In the genomic region with DNA sequence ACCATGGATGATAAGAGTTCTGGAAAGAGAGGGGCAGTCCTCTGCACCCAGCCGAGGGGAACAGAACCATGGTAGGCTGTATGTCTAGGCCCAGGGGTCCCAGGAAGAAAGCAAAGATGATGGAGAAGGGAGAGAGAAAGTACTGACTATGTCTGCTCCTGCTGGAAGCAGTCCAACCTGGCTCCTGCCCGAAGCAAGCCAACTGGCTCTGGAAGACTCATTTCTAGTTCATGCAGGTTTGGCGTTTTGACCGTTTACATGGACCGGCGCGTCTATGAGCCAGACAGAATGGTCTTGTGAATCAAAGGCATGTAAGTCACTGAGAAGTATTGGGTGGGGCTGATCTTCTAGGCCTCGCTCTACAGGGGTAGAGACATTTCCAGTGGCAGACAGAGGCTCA, we compare ENCODE assay signal across 18 mouse cellular contexts.
A peak's percentile ranks its signal among the peaks of the same experiment; 100 is the strongest.
DNase-seq lines count a peak whose midpoint lies in the region; TF ChIP-seq lines count a peak whose summit lies in the region.
"Had no signal": no experiment of that assay in that cellular context is flagged by ENCODE, and none has a peak within 500 bp of the region (broad histone marks: within the 10 kb centered on the region; RNA-seq: fewer than 3 reads in every experiment).

No protein-coding gene starts in this region.

- peak; percentile 58 to 70 for DNase-seq in cerebellum, adult 2 months
- DNase-seq in cerebellum, postnatal 4 days (ENCODE audit: low spot score in 2 of 2) = no peak
- DNase-seq in cerebellum, adult 8-10 months = peak; percentile 49
- peak; percentile 89 to 90 for DNase-seq in cerebellum, postnatal 10 days
- no peak for DNase-seq in lung, postnatal 14 days
- no peak for DNase-seq in lung, adult 18-20 months
- DNase-seq: adrenal gland, postnatal 14 days; gastrocnemius, postnatal 10 days; heart, adult 18-20 months; heart, postnatal 10 days; heart, postnatal 4 days had no signal

- 40% methylated on average over 8 of the region's 8 CpGs for WGBS in cerebellum, adult 2 months

- H3K27ac ChIP-seq in cerebellum, adult 2 months (ENCODE audit: insufficient read depth, low read length) = no peak overlapping the region
- H3K27ac ChIP-seq: embryonic facial prominence, embryonic 15.5 days; heart, embryonic 10.5 days; hindbrain, embryonic 12.5 days had no signal

- peaks cover 26% of the 10 kb centered on the region for H3K4me1 ChIP-seq in cerebellum, adult 2 months (ENCODE audit: control insufficient read depth, insufficient read depth, low read length)
- H3K4me1 ChIP-seq: embryonic facial prominence, embryonic 15.5 days; heart, embryonic 10.5 days had no signal

- H3K4me3 ChIP-seq in cerebellum, adult 2 months (replicated peaks; ENCODE audit: insufficient read depth, low read depth, low read length) = no peak overlapping the region
- H3K4me3 ChIP-seq: embryonic facial prominence, embryonic 15.5 days; erythroblast, embryonic 14.5 days; forebrain, embryonic 10.5 days; heart, embryonic 10.5 days; hindbrain, embryonic 12.5 days had no signal

- no peak for TF ChIP-seq POLR2A in cerebellum, adult 2 months (IDR thresholded peaks at IDR 0.05; ENCODE audit: borderline replicate concordance, insufficient read depth, low read length)

- no peak for TF ChIP-seq CTCF in cerebellum, adult 2 months (IDR thresholded peaks at IDR 0.05; ENCODE audit: borderline replicate concordance, insufficient read depth, low read depth, low read length)

- no peaks in the 10 kb centered on the region for H3K27me3 ChIP-seq in cerebellum, adult 2 months (ENCODE audit: control insufficient read depth, insufficient read depth, low read length)
- H3K27me3 ChIP-seq: CH12.LX; embryonic facial prominence, embryonic 15.5 days; hindbrain, embryonic 12.5 days; Patski had no signal

Comparison
In these comparisons a context has a peak if more than half of its experiments do, and no peak if none do; other contexts are left out.
1. DNase-seq: peak in cerebellum, adult 2 months (2 of 2), cerebellum, adult 8-10 months (single experiment) and cerebellum, postnatal 10 days (2 of 2); none in cerebellum, postnatal 4 days (0 of 2), lung, postnatal 14 days (single experiment) and lung, adult 18-20 months (0 of 2).